Mouse (Mus musculus): ENCODE measurements around the gene Fam170b. TPM values are rescaled to one million over a fixed set of nuclear protein-coding genes. Genes with fewer than 3 reads are reported as not detected.

Gene Fam170b
- total RNA-seq, 2 experiments from 2014 or later: not detected

DNA sequence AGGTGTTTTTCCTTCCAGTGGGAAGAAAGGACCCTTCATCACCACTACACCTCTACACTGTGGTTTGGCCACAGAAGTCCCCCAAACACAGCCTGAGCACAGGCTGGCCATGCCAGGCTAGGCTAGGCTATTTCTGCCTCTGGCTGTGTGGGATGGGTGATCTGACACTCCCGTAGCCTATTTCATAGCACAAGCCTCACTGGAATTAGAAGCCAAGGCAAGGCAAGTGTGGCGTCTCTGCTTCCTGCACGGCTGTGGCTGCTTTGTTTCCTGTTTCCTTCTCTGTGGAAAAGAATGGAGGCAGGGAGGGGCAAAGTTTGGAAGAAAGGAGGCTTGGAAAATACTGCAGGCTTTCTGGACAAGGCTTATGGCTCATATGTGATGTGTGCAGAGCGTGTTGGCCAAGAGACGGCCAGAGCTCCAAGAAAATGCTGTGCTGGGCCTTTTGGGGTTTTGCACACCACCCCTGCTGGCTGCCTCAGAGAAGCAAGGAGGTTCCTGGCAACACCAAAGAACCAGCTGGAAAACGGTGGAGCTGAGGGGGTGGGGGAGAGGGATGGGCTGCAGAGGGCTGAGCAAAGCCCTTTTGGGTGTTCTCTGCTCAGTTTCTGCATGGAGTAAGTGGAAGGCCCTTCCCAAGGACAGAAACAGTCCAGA lies 5.6 kb upstream of the Fam170b start:
- DNase-seq: peak; percentile 80

GRCm38 (mm10) chr14:32835181-32835580 lies 1.4 kb downstream of the Fam170b start:
- DNase-seq: no peak

- DNase-seq: no peak
Measured at GRCm38 (mm10) chr14:32835596-32835995, 1.8 kb downstream of the Fam170b start.

DNA sequence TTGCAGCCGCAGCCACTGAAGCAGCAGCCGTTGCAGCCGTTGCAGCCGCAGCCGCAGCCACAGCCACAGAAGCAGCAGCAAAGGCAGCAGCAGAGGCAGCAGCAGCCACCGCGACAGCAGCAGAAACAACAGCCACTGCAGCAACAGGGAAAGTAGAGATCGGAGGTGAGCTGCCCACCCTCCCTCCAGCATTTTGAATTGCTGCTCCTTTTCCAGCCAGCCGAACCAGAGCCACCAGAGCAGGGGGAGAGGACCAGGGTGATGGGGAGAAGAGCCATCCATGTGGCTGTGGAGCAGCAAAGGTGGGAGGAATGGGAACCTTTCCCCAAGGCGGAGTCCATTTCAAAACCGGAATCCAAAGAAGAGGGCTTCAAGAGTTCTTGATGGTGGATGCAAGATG lies 2.4 kb downstream of the Fam170b start:
- DNase-seq: no peak

- DNase-seq: no peak
Measured at GRCm38 (mm10) chr14:32842052-32842451, 8.3 kb downstream of the Fam170b start.

GRCm38 (mm10) chr14:32854059-32854458 lies 20.3 kb downstream of the Fam170b start:
- DNase-seq: no peak

GRCm38 (mm10) chr14:32856246-32856645 lies 22.5 kb downstream of the Fam170b start:
- DNase-seq: no peak

DNA sequence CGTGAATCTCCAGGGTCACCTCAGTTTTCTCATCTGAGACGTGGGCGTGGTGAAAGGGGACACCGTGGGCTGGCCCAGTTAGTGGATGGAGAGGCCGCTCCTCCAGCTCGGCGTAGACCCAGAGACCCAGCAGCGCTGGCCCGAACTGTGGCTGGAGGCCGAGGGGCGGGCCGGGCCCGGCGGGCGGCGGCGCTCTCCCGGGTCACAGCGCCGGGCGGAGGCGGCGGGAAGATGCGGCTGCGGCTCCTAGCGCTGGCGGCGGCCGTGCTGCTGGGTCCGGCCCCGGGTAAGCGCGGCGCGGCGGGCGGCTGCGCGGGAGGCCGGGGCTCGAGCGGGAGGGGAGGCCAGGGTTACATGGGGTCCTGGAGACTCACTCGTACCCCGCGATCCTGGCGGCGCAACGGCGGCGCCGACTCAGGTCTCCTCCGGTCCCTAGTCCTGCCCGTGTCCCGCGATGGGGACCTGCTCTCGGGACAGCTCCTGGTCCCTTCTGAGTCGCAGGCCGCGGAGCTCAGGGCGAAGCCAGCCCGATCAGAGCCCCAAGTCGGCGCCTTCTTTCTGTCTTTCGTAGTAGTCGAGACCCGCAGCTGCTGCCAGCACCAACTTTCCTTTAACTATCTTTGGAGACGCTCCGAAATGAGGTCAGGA lies 23.0 kb downstream of the Fam170b start, which contains the start of gene Vstm4:
TSS of gene Vstm4 (plus strand) at position 76 of the 648 bp plus-strand sequence.
- peak; percentile 84 for DNase-seq

- no peak for DNase-seq
Measured at GRCm38 (mm10) chr14:32858361-32858760, 24.6 kb downstream of the Fam170b start.

DNA sequence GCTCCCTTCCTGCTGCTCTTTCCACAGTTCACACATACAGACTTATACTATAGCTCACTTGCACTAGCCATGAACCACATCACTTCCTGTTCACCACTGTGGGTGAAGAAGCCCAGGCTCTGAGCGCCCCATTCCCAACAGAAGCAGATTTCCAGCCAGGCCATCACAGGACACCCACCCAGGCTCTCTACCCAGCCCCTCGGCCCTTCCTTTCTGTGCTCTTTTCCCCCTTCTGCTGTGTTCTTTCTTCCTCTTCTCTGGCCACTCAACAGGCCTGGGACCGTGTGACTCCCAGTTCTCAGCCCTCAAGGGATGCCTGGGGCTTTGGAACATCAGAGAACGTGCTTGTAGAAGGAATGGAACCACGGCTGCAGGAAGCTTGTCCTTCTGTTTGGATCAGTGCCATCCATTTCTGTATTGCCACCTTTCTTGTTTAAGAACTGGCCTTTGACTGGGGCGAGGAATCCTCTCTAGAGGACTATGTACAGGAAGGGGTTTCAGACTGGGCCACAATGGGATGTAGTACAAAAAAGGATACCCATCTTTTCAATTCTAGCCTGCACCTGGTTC lies 25.3 kb downstream of the Fam170b start:
- no peak for DNase-seq

DNA sequence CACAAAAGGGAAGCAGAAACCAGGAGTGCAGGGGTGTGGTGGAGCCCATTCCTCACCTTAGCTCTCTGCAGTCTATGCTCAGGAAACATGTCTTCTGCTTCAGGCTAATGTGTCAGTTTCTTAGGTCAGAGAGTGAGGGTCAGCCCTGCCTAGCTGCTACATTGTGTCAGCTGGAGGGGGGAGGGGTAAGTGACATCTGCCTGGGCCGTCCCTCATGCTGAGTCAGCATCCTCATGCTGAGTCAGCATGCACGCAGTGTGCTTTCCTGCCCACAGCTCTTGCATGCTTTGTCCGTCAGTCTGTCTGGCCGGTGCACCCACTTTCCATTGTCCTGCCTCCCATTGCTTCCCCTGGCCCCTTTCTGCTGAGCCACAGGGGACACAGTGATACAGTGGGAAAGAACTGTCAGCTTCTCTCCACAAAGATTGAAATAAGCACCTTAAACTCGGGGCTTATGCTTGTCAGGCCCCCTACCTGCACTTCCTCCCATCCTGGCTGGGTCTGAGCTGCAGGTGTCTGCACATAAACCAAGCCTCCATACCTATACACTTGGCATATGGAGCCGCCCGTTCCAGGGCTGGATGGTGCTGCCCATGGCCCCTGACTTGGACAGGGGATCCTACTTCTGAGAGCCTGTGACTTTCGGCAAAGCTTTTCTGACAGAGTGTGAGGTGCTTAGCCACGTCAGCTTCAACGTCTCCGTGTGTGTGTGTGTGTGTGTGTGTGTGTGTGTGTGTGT lies 26.2 kb downstream of the Fam170b start:
- no peak for DNase-seq

- peak; percentile 44 for DNase-seq
Measured at GRCm38 (mm10) chr14:32861149-32861581, 27.4 kb downstream of the Fam170b start.

DNA sequence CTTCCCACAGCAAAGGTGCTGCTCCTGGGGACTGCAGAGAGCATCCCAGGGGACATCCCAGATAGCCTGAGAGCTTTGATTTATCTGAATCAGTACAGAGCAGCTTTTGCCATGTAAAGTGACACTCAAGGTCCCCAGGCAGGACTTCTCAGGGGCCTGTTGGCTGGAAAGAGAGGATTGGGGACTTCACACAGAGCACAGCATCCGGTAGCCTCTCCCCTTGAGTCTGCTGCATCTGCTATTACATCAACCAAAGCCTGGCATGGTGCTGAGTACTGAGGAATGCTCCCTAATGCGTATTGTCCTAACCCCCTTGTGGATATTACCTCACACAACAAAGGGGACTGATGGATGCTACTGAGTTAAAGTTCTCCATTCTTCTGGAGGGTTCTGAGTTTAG lies 27.9 kb downstream of the Fam170b start:
- DNase-seq: no peak

GRCm38 (mm10) chr14:32865331-32865730 lies 31.6 kb downstream of the Fam170b start:
- no peak for DNase-seq

- no peak for DNase-seq
Measured at GRCm38 (mm10) chr14:32871963-32872362, 38.2 kb downstream of the Fam170b start.

DNA sequence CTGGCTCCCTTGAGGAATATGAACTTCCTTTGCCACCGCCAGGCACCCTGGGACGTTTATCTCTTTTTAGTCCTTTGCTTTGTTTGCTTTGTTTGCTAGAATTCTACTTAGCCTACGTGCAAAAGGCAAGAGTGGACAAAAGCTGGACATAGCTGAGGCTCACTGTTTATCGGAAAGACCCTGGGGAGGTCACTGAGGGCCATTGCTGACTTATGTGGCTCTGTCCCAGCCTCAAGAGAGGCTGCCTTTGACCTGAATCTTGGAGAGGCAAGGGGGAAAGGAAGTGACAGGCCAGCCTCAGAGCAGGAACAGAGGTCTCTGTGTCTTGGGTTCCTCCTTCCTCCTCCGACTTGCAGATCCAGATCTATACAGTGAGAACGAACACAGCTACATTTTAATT lies 43.8 kb downstream of the Fam170b start:
- DNase-seq: no peak

DNA sequence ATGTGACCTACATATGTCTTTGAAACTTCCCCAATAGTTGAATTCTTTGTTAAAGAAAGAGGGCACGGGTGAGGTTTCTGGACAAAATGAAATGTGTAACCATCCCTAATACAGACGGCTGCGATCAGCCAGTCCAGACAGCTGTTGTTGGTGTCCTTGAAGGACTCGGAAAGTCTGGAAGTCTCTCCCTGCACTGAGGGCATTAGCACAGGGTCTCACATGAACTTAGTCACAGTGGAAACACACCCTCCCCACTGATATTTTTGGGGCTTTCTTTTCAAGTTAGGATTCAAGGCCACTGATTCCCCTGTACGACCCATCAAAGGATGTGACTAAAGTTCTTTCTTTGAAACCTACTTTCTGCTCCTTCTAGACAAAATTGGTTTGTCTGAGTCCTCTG lies 46.6 kb downstream of the Fam170b start:
- DNase-seq: no peak

DNA sequence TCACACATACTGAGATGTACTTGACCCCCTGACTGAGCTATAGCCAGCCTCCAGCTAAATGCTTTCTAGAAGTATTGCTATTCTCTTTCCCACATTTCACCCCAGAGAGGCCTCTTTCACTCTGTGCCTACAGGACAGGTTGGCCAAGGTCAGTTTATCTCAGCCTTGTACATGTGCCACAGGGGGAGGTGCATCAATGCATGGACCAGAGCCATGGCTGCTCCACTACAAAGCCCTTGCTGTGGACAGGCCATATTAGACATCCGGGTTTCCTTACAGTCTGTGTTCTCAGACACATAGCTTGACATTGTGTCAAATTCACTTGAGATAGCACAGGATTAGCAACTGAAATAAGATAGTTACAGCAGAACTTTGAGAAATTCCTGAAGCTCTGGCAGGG lies 47.9 kb downstream of the Fam170b start:
- no peak for DNase-seq
